Mouse (Mus musculus) small intestine, adult 2 months (tissue): ENCODE measurements around the gene Setx.

ENCODE experiments used
- CTCF ChIP-seq: fragments of 200-500 bp; IDR thresholded peaks from 2 replicates; pipeline ENCODE4 v1.5.1; 2012; ENCODE audit warnings: low read depth, mild to moderate bottlenecking, control low read depth, inconsistent platforms, low read length, moderate library complexity, mixed read lengths; ENCODE audit not compliant: insufficient replicate concordance, insufficient read length; ENCODE audit errors: extremely low read depth
- POLR2A ChIP-seq: fragments of 200-500 bp; IDR thresholded peaks from 2 replicates; pipeline ENCODE4 v1.6.1; 2012; ENCODE audit warnings: low read depth, mild to moderate bottlenecking, control low read depth, inconsistent platforms, low read length, moderate library complexity

- TF ChIP-seq CTCF (no peak), POLR2A (no peak)
Measured at GRCm38 (mm10) chr2:29191216-29192215, 67.5 kb downstream of the Setx start.
